Comparison of ENCODE assay signal across 21 mouse cellular contexts in genomic region chr15:79733640-79734039, GRCm38 (mm10). TPM values are rescaled to one million over a fixed set of nuclear protein-coding genes. Genes with fewer than 3 reads are reported as not detected.
DNase-seq lines count a peak whose midpoint lies in the region; ATAC-seq and TF ChIP-seq lines count a peak whose summit lies in the region.
"Had no signal": no experiment of that assay in that cellular context is flagged by ENCODE, and none has a peak within 500 bp of the region (broad histone marks: within the 10 kb centered on the region; RNA-seq: fewer than 3 reads in every experiment).

No protein-coding gene starts in this region.

- H3K27ac ChIP-seq in heart, embryonic 15.5 days = peak overlapping the region; percentile 97; the same call in 1 of the 2 replicates
- H3K27ac ChIP-seq in heart, embryonic 12.5 days (ENCODE audit: poor library complexity, severe bottlenecking) = no peak overlapping the region
- no peak overlapping the region for H3K27ac ChIP-seq in liver, embryonic 16.5 days (ENCODE audit: low read length)
- peak overlapping the region; percentile 90 for H3K27ac ChIP-seq in liver, postnatal 0 days (ENCODE audit: low read depth)
- H3K27ac ChIP-seq: embryonic facial prominence, embryonic 10.5 days; forebrain, embryonic 15.5 days; hindbrain, embryonic 12.5 days had no signal

- H3K4me2 ChIP-seq in heart, embryonic 15.5 days = no peak overlapping the region
- H3K4me2 ChIP-seq in heart, embryonic 12.5 days = no peak overlapping the region
- H3K4me2 ChIP-seq in liver, embryonic 16.5 days (ENCODE audit: low read depth, low read length) = no peak overlapping the region
- no peak overlapping the region for H3K4me2 ChIP-seq in liver, postnatal 0 days (ENCODE audit: low read depth, low read length)
- H3K4me2 ChIP-seq: forebrain, embryonic 15.5 days; heart, embryonic 11.5 days; hindbrain, embryonic 12.5 days; lung, embryonic 14.5 days had no signal

- ATAC-seq in heart, embryonic 15.5 days (replicated peaks; ENCODE audit: insufficient number of reproducible peaks, insufficient read depth, low FRiP score, low read depth) = no peak
- no peak for ATAC-seq in heart, embryonic 12.5 days (ENCODE audit: insufficient number of reproducible peaks, low FRiP score)
- ATAC-seq in liver, embryonic 16.5 days (ENCODE audit: low read depth) = 0 out of 2 replicates have a peak, but pooled peaks have one; percentile 7
- no peak for ATAC-seq in liver, postnatal 0 days
- ATAC-seq: forebrain, embryonic 15.5 days; intestine, postnatal 0 days; midbrain, embryonic 16.5 days had no signal

- H3K4me3 ChIP-seq in heart, embryonic 15.5 days = no peak overlapping the region
- H3K4me3 ChIP-seq in heart, embryonic 12.5 days = no peak overlapping the region
- no peak overlapping the region for H3K4me3 ChIP-seq in liver, embryonic 16.5 days (ENCODE audit: low read depth, low read length)
- no peak overlapping the region for H3K4me3 ChIP-seq in liver, postnatal 0 days (ENCODE audit: low read depth, low read length)
- H3K4me3 ChIP-seq: embryonic facial prominence, embryonic 10.5 days; forebrain, embryonic 15.5 days; hindbrain, embryonic 12.5 days; left cerebral cortex, adult 2 months had no signal

- H3K36me3 ChIP-seq in heart, embryonic 15.5 days = peaks cover 65% of the 10 kb centered on the region
- H3K36me3 ChIP-seq in heart, embryonic 12.5 days = peaks cover 87% of the 10 kb centered on the region
- H3K36me3 ChIP-seq in liver, embryonic 16.5 days (ENCODE audit: control insufficient read depth, insufficient read depth) = peaks cover 20% of the 10 kb centered on the region
- H3K36me3 ChIP-seq in liver, postnatal 0 days (replicated peaks; ENCODE audit: insufficient read depth, low read length) = peaks cover 82% of the 10 kb centered on the region

- DNase-seq in liver = no peak
- peak; percentile 54 for DNase-seq in liver, postnatal 0 days
- no peak for DNase-seq in lung, postnatal 36 days
- DNase-seq in layer of hippocampus, postnatal 25 days (ENCODE audit: extremely low spot score in 1 of 2, low spot score in 1 of 2) = no peak
- DNase-seq: adrenal gland, postnatal 25 days; cerebellum, adult 11 months; cerebellum, postnatal 10 days; kidney, postnatal 25 days; lung, embryonic 14.5 days; thymus, adult 18-20 months; thymus, postnatal 4 days had no signal

- no peak for TF ChIP-seq CTCF in liver, postnatal 0 days (IDR thresholded peaks at IDR 0.05; ENCODE audit: low read depth)

- no peak overlapping the region for H3K9ac ChIP-seq in heart, embryonic 15.5 days
- no peak overlapping the region for H3K9ac ChIP-seq in heart, embryonic 12.5 days
- no peak overlapping the region for H3K9ac ChIP-seq in liver, embryonic 16.5 days (ENCODE audit: low read depth, low read length)
- H3K9ac ChIP-seq in liver, postnatal 0 days (replicated peaks) = no peak overlapping the region
- H3K9ac ChIP-seq: forebrain, embryonic 15.5 days; hindbrain, embryonic 12.5 days; lung, embryonic 14.5 days had no signal

- H3K27me3 ChIP-seq in heart, embryonic 15.5 days = no peaks in the 10 kb centered on the region
- H3K27me3 ChIP-seq in heart, embryonic 12.5 days (replicated peaks) = no peaks in the 10 kb centered on the region
- no peaks in the 10 kb centered on the region for H3K27me3 ChIP-seq in liver, embryonic 16.5 days (ENCODE audit: control insufficient read depth, insufficient read depth, low read depth, low read length)
- H3K27me3 ChIP-seq in liver, postnatal 0 days (ENCODE audit: insufficient read depth, low read length) = no peaks in the 10 kb centered on the region
- H3K27me3 ChIP-seq: forebrain, embryonic 15.5 days; hindbrain, embryonic 12.5 days had no signal

- WGBS in heart, embryonic 15.5 days = 75% methylated on average over 4 of the region's 4 CpGs
- whole genome bisulfite sequencing in heart, embryonic 12.5 days = 70% methylated on average over 4 of the region's 4 CpGs
- WGBS in liver, embryonic 16.5 days (ENCODE audit: insufficient replicate concordance) = 53% methylated on average over 4 of the region's 4 CpGs
- 68% methylated on average over 4 of the region's 4 CpGs for WGBS in liver, postnatal 0 days (ENCODE audit: insufficient replicate concordance)

- no peak for TF ChIP-seq EP300 in liver, postnatal 0 days (IDR thresholded peaks at IDR 0.05; ENCODE audit: low read depth)

- H3K9me3 ChIP-seq in heart, embryonic 15.5 days (replicated peaks) = no peaks in the 10 kb centered on the region
- H3K9me3 ChIP-seq in heart, embryonic 12.5 days (replicated peaks) = no peaks in the 10 kb centered on the region
- no peaks in the 10 kb centered on the region for H3K9me3 ChIP-seq in liver, embryonic 16.5 days (replicated peaks; ENCODE audit: control insufficient read depth, low read length)
- no peaks in the 10 kb centered on the region for H3K9me3 ChIP-seq in liver, postnatal 0 days (ENCODE audit: low read length)
- H3K9me3 ChIP-seq: embryonic facial prominence, embryonic 10.5 days; forebrain, embryonic 15.5 days; hindbrain, embryonic 12.5 days had no signal

- H3K4me1 ChIP-seq in heart, embryonic 15.5 days (replicated peaks) = peaks cover 27% of the 10 kb centered on the region
- peaks cover 18% of the 10 kb centered on the region for H3K4me1 ChIP-seq in heart, embryonic 12.5 days (replicated peaks)
- no peaks in the 10 kb centered on the region; the same call in 1 of the 2 replicates for H3K4me1 ChIP-seq in liver, embryonic 16.5 days (ENCODE audit: control insufficient read depth, low read depth, low read length)
- H3K4me1 ChIP-seq in liver, postnatal 0 days (ENCODE audit: insufficient read depth) = peaks cover 18% of the 10 kb centered on the region

RNA-seq across cellular contexts. Expression of gene Sun2, which starts 8.7 kb away (rescaled TPM):
- 4.7 and 6.2 TPM in 2 replicates for polyA plus RNA-seq in heart, embryonic 15.5 days (2015; fragmentation: Nextera tagmentation; extraction: Ambion mirVana)
- 4.5 and 4.9 TPM in 2 replicates for polyA plus RNA-seq in heart, embryonic 12.5 days (2016; fragmentation: Nextera tagmentation; extraction: Ambion mirVana)
- polyA plus RNA-seq in liver, embryonic 16.5 days (2015; fragmentation: Nextera tagmentation; extraction: Ambion mirVana) = 3.0 and 3.1 TPM in 2 replicates
- polyA plus RNA-seq in liver, postnatal 0 days (2015; fragmentation: Nextera tagmentation; extraction: Ambion mirVana) = 3.3 and 4.2 TPM in 2 replicates
- total RNA-seq in layer of hippocampus, postnatal 25 days (2021) = 10 to 100 TPM; 23.5 to 23.7 TPM

RNA-seq across cellular contexts. Expression of gene Gtpbp1, which starts 43.0 kb away (rescaled TPM):
- 23.7 and 30.0 TPM in 2 replicates for polyA plus RNA-seq in heart, embryonic 15.5 days (2015; fragmentation: Nextera tagmentation; extraction: Ambion mirVana)
- polyA plus RNA-seq in heart, embryonic 12.5 days (2016; fragmentation: Nextera tagmentation; extraction: Ambion mirVana) = 32.8 and 33.6 TPM in 2 replicates
- polyA plus RNA-seq in liver, embryonic 16.5 days (2015; fragmentation: Nextera tagmentation; extraction: Ambion mirVana) = 26.2 and 28.5 TPM in 2 replicates
- 14.8 and 16.8 TPM in 2 replicates for polyA plus RNA-seq in liver, postnatal 0 days (2015; fragmentation: Nextera tagmentation; extraction: Ambion mirVana)
- total RNA-seq in layer of hippocampus, postnatal 25 days (2021) = 10 to 100 TPM; 46.2 to 52.6 TPM

RNA-seq across cellular contexts. Expression of gene Dnal4, which starts 44.0 kb away (rescaled TPM):
- 37.2 and 46.0 TPM in 2 replicates for polyA plus RNA-seq in heart, embryonic 15.5 days (2015; fragmentation: Nextera tagmentation; extraction: Ambion mirVana)
- 37.1 TPM in 2 replicates for polyA plus RNA-seq in heart, embryonic 12.5 days (2016; fragmentation: Nextera tagmentation; extraction: Ambion mirVana)
- 7.2 and 8.3 TPM in 2 replicates for polyA plus RNA-seq in liver, embryonic 16.5 days (2015; fragmentation: Nextera tagmentation; extraction: Ambion mirVana)
- 9.7 and 10.2 TPM in 2 replicates for polyA plus RNA-seq in liver, postnatal 0 days (2015; fragmentation: Nextera tagmentation; extraction: Ambion mirVana)
- total RNA-seq in layer of hippocampus, postnatal 25 days (2021) = 10 to 100 TPM; 53.0 to 59.4 TPM

RNA-seq across cellular contexts. Expression of gene Josd1, which starts 45.9 kb away (rescaled TPM):
- 20.6 and 24.5 TPM in 2 replicates for polyA plus RNA-seq in heart, embryonic 15.5 days (2015; fragmentation: Nextera tagmentation; extraction: Ambion mirVana)
- polyA plus RNA-seq in heart, embryonic 12.5 days (2016; fragmentation: Nextera tagmentation; extraction: Ambion mirVana) = 29.0 and 29.1 TPM in 2 replicates
- 19.2 and 21.6 TPM in 2 replicates for polyA plus RNA-seq in liver, embryonic 16.5 days (2015; fragmentation: Nextera tagmentation; extraction: Ambion mirVana)
- 13.3 and 13.9 TPM in 2 replicates for polyA plus RNA-seq in liver, postnatal 0 days (2015; fragmentation: Nextera tagmentation; extraction: Ambion mirVana)
- 10 to 100 TPM; 49.4 to 53.2 TPM for total RNA-seq in layer of hippocampus, postnatal 25 days (2021)

Comparison
In these comparisons a context has a peak if more than half of its experiments do, and no peak if none do; other contexts are left out.
1. H3K27ac ChIP-seq: peak in heart, embryonic 15.5 days (single experiment) and liver, postnatal 0 days (single experiment); none in heart, embryonic 12.5 days (single experiment) and liver, embryonic 16.5 days (single experiment).